ENCODE assay signal across 28 mouse cellular contexts in genomic region chr1:92724135-92724534, GRCm38 (mm10).
DNase-seq lines count a peak whose midpoint lies in the region; ATAC-seq lines count a peak whose summit lies in the region.
"Had no signal": no experiment of that assay in that cellular context is flagged by ENCODE, and none has a peak within 500 bp of the region (broad histone marks: within the 10 kb centered on the region; RNA-seq: fewer than 3 reads in every experiment).

No protein-coding gene starts in this region.

- H3K4me3 ChIP-seq in heart, embryonic 11.5 days (ENCODE audit: low read depth, low read length): no peak overlapping the region
- H3K4me3 ChIP-seq: forebrain, embryonic 10.5 days; hindbrain, embryonic 10.5 days; intestine, embryonic 15.5 days; left cerebral cortex, adult 2 months; limb, embryonic 10.5 days; midbrain, embryonic 10.5 days; myocyte; neural tube, embryonic 13.5 days; stomach, embryonic 15.5 days had no signal

- no peak overlapping the region for H3K27ac ChIP-seq in heart, embryonic 11.5 days (ENCODE audit: low read depth, low read length)
- H3K27ac ChIP-seq: hindbrain, embryonic 10.5 days; intestine, embryonic 15.5 days; left cerebral cortex, adult 2 months; limb, embryonic 10.5 days; midbrain, embryonic 10.5 days; neural tube, embryonic 13.5 days; stomach, embryonic 15.5 days had no signal

- H3K9ac ChIP-seq in heart, embryonic 11.5 days (ENCODE audit: low read depth, low read length): no peak overlapping the region
- H3K9ac ChIP-seq: intestine, embryonic 15.5 days; liver, postnatal 0 days; neural tube, embryonic 13.5 days; stomach, embryonic 15.5 days had no signal

- H3K4me1 ChIP-seq in heart, embryonic 11.5 days (ENCODE audit: control insufficient read depth, insufficient read depth, low read length): peaks cover 19% of the 10 kb centered on the region
- H3K4me1 ChIP-seq: intestine, embryonic 15.5 days; limb, embryonic 10.5 days; midbrain, embryonic 10.5 days; neural tube, embryonic 13.5 days; stomach, embryonic 15.5 days had no signal

- no peak for ATAC-seq in heart, embryonic 11.5 days (replicated peaks; ENCODE audit: insufficient number of reproducible peaks, low FRiP score, low TSS enrichment)
- ATAC-seq: CD4-positive, CD25-positive, alpha-beta regulatory T cell, adult 4 months; forebrain, embryonic 16.5 days; hindbrain, embryonic 16.5 days; intestine, embryonic 15.5 days; liver, postnatal 0 days; lung, postnatal 0 days; midbrain, embryonic 16.5 days had no signal

- intact Hi-C loops in heart, postnatal 10 days (cut with DNase I): no loop called here
- intact Hi-C loops in gastrocnemius, postnatal 14 days (cut with DNase I; ENCODE audit: low total_unique reads): no loop called here

- H3K36me3 ChIP-seq in heart, embryonic 11.5 days (ENCODE audit: control insufficient read depth, insufficient read depth, low read length): no peaks in the 10 kb centered on the region
- H3K36me3 ChIP-seq: forebrain, embryonic 10.5 days; hindbrain, embryonic 10.5 days; intestine, embryonic 15.5 days; limb, embryonic 10.5 days; midbrain, embryonic 10.5 days; neural tube, embryonic 13.5 days; stomach, embryonic 15.5 days had no signal

- H3K4me2 ChIP-seq in heart, embryonic 11.5 days: no peak overlapping the region
- H3K4me2 ChIP-seq: intestine, embryonic 15.5 days; neural tube, embryonic 13.5 days; stomach, embryonic 15.5 days had no signal

- H3K9me3 ChIP-seq in heart, embryonic 11.5 days (replicated peaks; ENCODE audit: control insufficient read depth, low read length): no peaks in the 10 kb centered on the region
- H3K9me3 ChIP-seq: forebrain, embryonic 10.5 days; hindbrain, embryonic 10.5 days; intestine, embryonic 15.5 days; limb, embryonic 10.5 days; midbrain, embryonic 10.5 days; neural tube, embryonic 13.5 days; stomach, embryonic 15.5 days had no signal

- peak; percentile 86 to 87 for DNase-seq in heart, adult 18-20 months
- DNase-seq in adrenal gland, adult 8-10 months: peak; percentile 64
- DNase-seq in brain, adult 2 months (ENCODE audit: low read depth, low spot score): peak; percentile 74
- peak; percentile 86 to 92 for DNase-seq in heart, postnatal 10 days
- DNase-seq in ovary, postnatal 14 days (ENCODE audit: low spot score): no peak
- no peak for DNase-seq in gastrocnemius, postnatal 14 days
- DNase-seq in spleen, postnatal 14 days (ENCODE audit: low spot score in 2 of 2): no peak
- DNase-seq: cerebellum, adult 11-12 months; kidney, adult 9 months; kidney, postnatal 25 days; liver; liver, postnatal 0 days; thymus, adult 18-20 months had no signal

- WGBS in heart, embryonic 11.5 days (ENCODE audit: insufficient replicate concordance): 60% methylated on average over 3 of the region's 3 CpGs

- peaks cover 12% of the 10 kb centered on the region; the same call in 1 of the 2 replicates for H3K27me3 ChIP-seq in heart, embryonic 11.5 days (ENCODE audit: control insufficient read depth, insufficient read depth, low read length)
- H3K27me3 ChIP-seq: intestine, embryonic 15.5 days; neural tube, embryonic 13.5 days; stomach, embryonic 15.5 days had no signal

Comparison
In these comparisons a context has a peak if more than half of its experiments do, and no peak if none do; other contexts are left out.
1. DNase-seq: peak in heart, adult 18-20 months (2 of 2), adrenal gland, adult 8-10 months (single experiment), brain, adult 2 months (single experiment) and heart, postnatal 10 days (2 of 2); none in ovary, postnatal 14 days (single experiment), gastrocnemius, postnatal 14 days (single experiment) and spleen, postnatal 14 days (0 of 2).